Mouse (Mus musculus) gastrocnemius, postnatal 10 days (tissue): Measurements from ENCODE around the gene Arhgef10l. TPM values are rescaled to one million over a fixed set of nuclear protein-coding genes. Genes with fewer than 3 reads are reported as not detected.
A peak's percentile ranks its signal among the peaks of the same experiment; 100 is the strongest.

ENCODE experiments used
- DNase-seq: peaks from one replicate; pipeline ENCODE4 v3.0.0; 2021; ENCODE audit warnings: mixed read lengths
- total RNA-seq, 2 experiments: library from RNA; stranded (reverse); gene quantifications; 2 replicates each; pipeline ENCODE4 v1.2.3; 2021

Gene Arhgef10l
- total RNA-seq, 2 experiments from 2014 or later = 50.3 to 53.7 TPM

DNA sequence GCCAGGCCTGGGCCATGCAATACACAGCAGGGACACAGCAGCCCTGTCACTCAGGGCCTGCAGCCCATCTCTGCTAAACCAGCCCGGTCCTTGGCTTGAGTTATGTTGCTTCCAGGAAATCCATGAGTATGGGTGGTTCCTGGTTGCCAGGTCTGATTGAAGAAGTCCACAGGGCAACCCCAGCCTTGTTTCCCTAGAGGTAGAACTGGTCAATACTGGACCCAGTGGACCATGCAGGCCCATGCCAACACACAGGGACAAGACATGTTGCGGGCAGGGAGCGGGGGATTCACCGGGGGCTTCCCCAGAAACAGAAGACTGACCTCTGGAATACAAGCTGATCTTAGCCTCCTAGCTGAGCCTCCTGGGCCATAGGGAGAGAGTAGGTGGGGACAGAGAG, 142.9 kb downstream of the Arhgef10l start:
- DNase-seq = no peak

DNA sequence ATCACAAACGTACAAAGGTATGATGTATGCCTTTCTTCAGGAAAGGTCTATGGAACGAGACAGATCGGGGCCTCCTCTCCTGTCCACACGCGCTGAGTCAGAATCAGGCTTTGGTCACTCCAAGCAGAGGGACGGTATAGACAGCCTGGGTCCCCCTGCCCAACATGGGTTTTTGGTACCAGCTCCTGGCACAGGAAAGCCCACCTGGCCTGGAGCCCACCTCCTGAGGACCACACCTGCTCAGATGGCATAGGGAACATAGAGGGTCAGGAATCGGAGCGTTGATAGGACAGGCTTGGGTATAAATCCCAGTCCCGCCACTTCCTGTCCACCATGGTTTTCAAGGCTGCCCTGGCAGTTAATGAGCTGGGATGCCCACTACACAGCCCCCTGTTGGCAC, 145.1 kb downstream of the Arhgef10l start:
- no peak for DNase-seq

DNA sequence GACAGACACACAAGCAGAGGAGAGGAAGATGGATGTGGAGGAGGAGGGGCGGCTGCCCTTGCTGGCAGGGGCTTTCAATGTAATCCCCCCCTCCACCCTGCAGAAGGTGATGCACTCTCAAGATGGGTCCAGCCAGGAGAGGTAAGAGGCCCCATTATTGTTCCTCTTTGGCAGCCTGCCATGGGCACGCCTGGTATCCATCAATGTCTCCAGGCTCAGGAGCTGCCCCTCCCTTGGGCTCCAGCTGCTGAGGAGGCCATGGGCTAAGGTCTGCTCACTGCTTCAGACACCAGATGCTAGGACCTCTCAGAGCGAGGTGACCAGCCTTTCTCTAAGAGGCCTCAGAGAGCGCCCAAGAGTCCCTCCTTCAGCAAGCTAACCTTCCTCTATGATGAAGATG, 152.0 kb downstream of the Arhgef10l start:
- no peak for DNase-seq

DNA sequence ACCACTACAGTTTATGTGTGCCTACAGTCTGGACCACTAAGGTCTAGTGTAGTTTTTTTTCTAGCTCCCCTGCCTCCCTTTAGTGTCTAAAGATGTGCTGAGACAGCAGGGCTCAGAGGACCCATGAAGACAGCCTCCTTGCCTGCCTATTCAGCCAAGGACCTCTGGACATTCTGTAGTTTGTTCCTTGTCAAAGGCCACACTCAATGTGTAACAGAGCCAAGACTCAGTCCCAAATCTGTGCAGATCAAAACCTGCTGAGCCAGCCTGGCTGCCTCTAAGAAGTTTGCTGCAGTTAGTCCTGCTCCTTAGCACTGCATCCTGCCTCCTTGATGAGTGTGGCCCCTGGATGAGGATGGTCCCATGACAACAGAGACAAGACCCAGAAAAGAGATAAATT, 156.0 kb downstream of the Arhgef10l start:
- no peak for DNase-seq

GRCm38 (mm10) chr4:140507172-140507714, 158.6 kb downstream of the Arhgef10l start:
- no peak for DNase-seq

DNA sequence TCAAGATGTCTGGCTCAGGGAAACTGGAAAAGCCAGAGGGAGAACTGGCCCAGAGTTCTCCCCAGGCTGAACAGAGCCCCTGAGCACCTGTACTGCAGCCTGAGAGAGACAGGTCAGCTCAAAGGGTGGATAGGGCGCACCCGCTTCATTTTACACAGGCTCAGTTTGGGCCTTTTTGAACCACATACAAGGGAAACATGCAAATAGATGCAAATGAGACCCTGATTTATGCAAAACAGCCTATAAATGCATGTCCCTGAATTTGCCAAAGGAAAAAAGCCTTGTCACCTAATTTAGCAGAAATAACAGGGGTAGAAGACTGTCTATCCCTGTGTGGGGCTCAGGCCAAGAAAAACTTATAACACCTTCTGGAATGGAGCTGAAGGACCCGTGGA, 160.2 kb downstream of the Arhgef10l start:
- no peak for DNase-seq

GRCm38 (mm10) chr4:140504921-140505607, 160.7 kb downstream of the Arhgef10l start:
- DNase-seq = no peak

DNA sequence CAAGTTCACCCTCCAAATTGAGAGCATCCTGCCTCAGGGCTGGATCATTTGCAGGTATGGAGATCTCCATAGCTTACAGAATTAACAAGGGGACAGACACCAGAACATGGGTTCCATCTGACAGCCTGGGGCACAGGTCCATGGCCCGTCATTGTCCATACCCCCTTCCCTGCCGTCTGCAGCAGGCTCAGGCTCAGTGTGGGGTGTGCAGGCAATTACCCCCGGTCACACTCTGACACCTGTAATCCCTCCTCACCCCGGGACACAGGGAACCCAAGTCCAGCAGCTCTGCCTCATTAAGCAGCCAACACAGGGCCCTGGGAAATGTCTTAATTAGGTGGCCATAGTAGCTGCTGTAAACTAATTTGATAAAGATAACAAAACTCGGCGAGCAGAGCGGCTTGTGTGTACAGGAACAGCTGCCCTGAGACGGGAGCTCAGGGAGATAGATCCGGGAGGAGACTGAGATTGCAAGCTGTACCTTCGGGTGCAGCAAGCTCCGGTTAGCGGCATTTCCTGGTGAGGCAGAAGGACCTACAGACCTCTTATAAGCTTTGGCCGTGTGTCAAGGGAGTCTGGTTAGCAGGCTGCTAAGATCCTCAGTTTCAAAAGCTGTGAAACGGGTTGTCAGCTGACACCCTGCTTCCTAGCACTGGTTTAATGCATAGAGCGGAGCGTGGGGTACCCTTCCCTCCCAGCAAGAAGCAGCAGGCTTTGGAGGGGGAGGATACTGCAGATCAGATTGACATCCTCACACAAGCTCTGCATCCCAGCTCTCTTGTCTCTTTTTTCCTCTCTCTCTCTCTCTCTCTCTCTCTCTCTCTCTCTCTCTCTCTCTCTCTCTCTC, 161.5 kb downstream of the Arhgef10l start:
- DNase-seq = no peak

- DNase-seq = no peak
Observed at GRCm38 (mm10) chr4:140500766-140501165, 165.0 kb downstream of the Arhgef10l start.

GRCm38 (mm10) chr4:140499571-140499970, 166.2 kb downstream of the Arhgef10l start:
- no peak for DNase-seq

DNA sequence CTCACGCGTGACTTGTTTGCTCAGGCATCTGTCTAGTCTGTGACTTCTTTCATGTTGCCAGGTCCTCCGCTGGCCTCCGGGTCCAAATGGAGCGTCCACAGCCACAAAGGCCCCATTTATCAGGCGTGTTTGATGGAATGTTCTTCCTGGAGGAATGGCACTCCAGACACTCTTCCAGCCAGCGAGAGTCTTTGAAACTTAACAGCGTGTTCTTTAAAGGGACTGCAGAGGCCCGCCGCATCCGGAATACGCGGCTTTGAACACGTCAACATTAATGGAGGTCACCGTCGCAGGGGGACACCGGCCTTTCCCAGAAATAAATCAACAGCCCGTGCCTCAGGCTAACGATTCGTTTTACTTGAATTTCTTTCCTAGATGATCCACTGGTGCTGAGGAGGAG, 168.6 kb downstream of the Arhgef10l start:
- no peak for DNase-seq

DNA sequence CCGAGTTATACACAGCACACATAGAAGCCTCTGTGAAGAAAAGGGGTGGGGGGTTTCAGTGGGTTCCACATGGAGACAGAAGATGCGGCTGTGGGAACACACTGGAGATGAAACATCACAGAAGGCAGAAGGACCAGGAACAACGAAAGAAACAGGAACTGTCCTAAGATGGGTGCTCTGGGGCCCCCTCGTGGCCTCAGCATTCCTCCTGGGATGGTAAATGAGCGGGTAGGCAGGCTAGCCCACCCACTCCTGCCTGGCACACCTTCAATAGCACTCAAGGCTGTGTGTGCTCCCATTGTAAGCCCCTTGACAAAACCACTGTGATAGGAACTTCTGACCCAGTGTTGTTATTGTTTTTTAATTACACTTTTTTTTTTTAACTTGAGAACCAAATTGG, 174.3 kb downstream of the Arhgef10l start:
- DNase-seq = no peak

DNA sequence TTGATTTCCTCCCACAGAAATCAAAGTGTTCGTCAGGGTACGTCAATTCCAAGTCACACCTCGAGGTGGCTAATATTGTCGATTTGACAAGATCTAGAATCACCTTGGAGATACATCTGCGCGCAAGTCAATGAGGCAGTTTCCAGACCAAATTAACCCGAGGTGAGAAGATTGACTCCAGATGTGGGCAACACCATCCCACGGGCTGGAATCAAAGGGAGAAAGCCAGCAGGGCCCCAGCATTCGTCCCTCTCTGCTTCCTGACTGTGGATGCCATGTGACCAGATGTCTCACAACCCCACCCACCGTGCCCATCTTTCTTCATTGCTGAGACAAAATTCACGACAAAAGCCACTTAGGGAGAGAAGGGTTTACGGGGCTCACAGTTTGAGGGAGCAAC, 180.4 kb downstream of the Arhgef10l start:
- DNase-seq = no peak

- DNase-seq = no peak
Observed at GRCm38 (mm10) chr4:140483134-140483533, 182.7 kb downstream of the Arhgef10l start.

GRCm38 (mm10) chr4:140480369-140481067, 185.3 kb downstream of the Arhgef10l start:
- DNase-seq = no peak

DNA sequence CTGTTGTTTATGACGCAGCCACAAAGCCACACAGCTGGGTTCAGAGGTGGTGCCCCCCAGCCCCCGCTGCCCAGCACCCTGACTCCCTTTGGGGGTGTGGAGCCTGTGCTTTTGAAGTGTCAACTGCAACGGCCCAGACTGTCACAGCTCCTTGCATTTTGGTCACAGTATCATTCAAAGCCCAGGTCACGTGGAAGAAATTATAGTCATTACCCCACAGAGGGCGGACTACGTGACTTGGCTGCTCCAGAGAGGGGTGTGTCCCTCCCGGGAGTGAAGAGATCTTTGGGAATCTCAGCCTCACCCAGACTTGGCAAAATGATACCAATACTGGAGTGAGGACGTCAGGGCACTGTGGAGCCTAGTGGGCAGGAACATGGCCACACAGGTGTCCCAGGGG, 190.6 kb downstream of the Arhgef10l start:
- no peak for DNase-seq

DNA sequence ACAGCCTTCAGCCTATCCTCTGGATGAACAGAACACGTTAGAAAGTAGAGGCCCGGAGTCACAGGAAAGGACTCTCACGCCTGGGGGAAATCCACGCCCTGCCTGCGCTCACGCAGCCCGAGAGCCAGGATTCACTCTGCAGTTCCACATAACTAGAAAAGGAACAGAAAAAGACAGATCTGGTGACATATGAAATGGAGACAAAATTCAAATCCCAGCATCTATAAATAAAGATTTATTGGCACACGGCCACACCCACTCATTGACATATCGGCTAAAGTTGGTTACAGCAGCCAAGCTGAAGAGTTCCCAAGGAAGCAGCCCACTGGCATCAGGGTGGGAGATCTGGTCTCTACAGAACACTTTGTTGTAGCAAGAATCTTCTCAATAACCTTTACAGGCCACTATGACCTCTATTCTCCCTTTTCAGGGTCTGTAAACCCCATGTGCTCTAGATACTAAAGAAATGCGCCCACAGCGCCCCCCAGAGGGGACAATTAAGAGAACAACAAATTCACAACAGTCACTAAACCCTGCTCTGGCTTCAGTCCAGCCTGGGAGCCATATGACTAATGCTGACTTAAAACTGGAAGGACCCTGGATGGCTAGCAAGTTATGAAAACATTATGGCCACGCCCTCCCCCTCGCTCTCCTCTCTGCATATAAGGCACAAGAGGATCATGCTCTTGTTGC, 195.9 kb downstream of the Arhgef10l start:
- peak; percentile 23 for DNase-seq

- DNase-seq = no peak
Observed at GRCm38 (mm10) chr4:140467254-140467791, 198.5 kb downstream of the Arhgef10l start.
